Mouse (Mus musculus) embryonic fibroblast, embryonic 13.5 days (primary cell): ENCODE measurements around the gene Adgrd1. TPM values are rescaled to one million over a fixed set of nuclear protein-coding genes. Genes with fewer than 3 reads are reported as not detected.

ENCODE experiments used
- H3K27ac ChIP-seq: 2 replicates; pipeline ENCODE4 v1.5.1; 2012; ENCODE audit warnings: low read length, control low read depth, inconsistent platforms; ENCODE audit not compliant: insufficient read depth
- H3K4me1 ChIP-seq: 2 replicates; pipeline ENCODE4 v1.6.1; 2011; ENCODE audit warnings: low read length; ENCODE audit not compliant: control insufficient read depth, insufficient read depth
- H3K4me3 ChIP-seq: 2 replicates; pipeline ENCODE4 v1.5.1; 2011; ENCODE audit warnings: mild to moderate bottlenecking, control low read depth, low read length; ENCODE audit not compliant: insufficient read depth
- CTCF ChIP-seq: IDR thresholded peaks from 2 replicates; pipeline ENCODE4 v1.5.1; 2011; ENCODE audit warnings: mild to moderate bottlenecking, control low read depth, low read length, moderate library complexity, borderline replicate concordance; ENCODE audit not compliant: insufficient read depth
- POLR2A ChIP-seq: IDR thresholded peaks from 2 replicates; pipeline ENCODE4 v1.6.1; 2011; ENCODE audit warnings: low read depth, mild to moderate bottlenecking, control low read depth, low read length, moderate library complexity
- polyA plus RNA-seq: library from polyadenylated mRNA; stranded (reverse); fragments of >200 nt; gene quantifications from 2 replicates; pipeline ENCODE4 v1.2.4, GENCODE M21; 2011; ENCODE audit warnings: low read depth; ENCODE audit not compliant: missing spikeins, insufficient read length

The Adgrd1 gene
- polyA plus RNA-seq, 1 experiment, result 2.5 TPM

GRCm38 (mm10) chr5:129169567-129169966, 73.0 kb downstream of the Adgrd1 start:
- Histone ChIP-seq H3K4me1 (peaks cover 2% of the 10 kb centered on the region), H3K27ac (no peak overlapping the region)

GRCm38 (mm10) chr5:129172533-129172932, 76.0 kb downstream of the Adgrd1 start:
- no peak for TF ChIP-seq POLR2A
- no peak for TF ChIP-seq CTCF
- H3K27ac ChIP-seq, result no peak overlapping the region
- H3K4me1 ChIP-seq, result no peaks in the 10 kb centered on the region
- no peak overlapping the region for H3K4me3 ChIP-seq

More at GRCm38 (mm10) chr5:129169567-129169966, 73.0 kb downstream of the Adgrd1 start:
- H3K4me3 ChIP-seq, result no peak overlapping the region
- TF ChIP-seq POLR2A (no peak), CTCF (no peak)

GRCm38 (mm10) chr5:129175925-129176324, 79.4 kb downstream of the Adgrd1 start:
- H3K27ac ChIP-seq, result no peak overlapping the region
- H3K4me1 ChIP-seq, result no peaks in the 10 kb centered on the region
- H3K4me3 ChIP-seq, result no peak overlapping the region
- TF ChIP-seq CTCF (no peak), POLR2A (no peak)

- Histone ChIP-seq H3K4me3 (no peak overlapping the region), H3K4me1 (no peaks in the 10 kb centered on the region), H3K27ac (no peak overlapping the region)
- no peak for TF ChIP-seq POLR2A
- TF ChIP-seq CTCF, result peak; percentile 100
Observed at GRCm38 (mm10) chr5:129177697-129178511, 81.4 kb downstream of the Adgrd1 start.

- TF ChIP-seq CTCF, result no peak
- TF ChIP-seq POLR2A, result no peak
- Histone ChIP-seq H3K27ac (no peak overlapping the region), H3K4me3 (no peak overlapping the region), H3K4me1 (no peaks in the 10 kb centered on the region)
Observed at GRCm38 (mm10) chr5:129179356-129179755, 82.8 kb downstream of the Adgrd1 start.

- Histone ChIP-seq H3K4me1 (no peaks in the 10 kb centered on the region), H3K27ac (no peak overlapping the region), H3K4me3 (no peak overlapping the region)
- TF ChIP-seq POLR2A (no peak), CTCF (no peak)
Observed at GRCm38 (mm10) chr5:129179995-129180714, 83.6 kb downstream of the Adgrd1 start.

GRCm38 (mm10) chr5:129180715-129181228, 84.2 kb downstream of the Adgrd1 start:
- H3K4me1 ChIP-seq, result no peaks in the 10 kb centered on the region
- H3K27ac ChIP-seq, result no peak overlapping the region
- no peak for TF ChIP-seq CTCF
- TF ChIP-seq POLR2A, result no peak
- no peak overlapping the region for H3K4me3 ChIP-seq

GRCm38 (mm10) chr5:129181450-129181849, 84.9 kb downstream of the Adgrd1 start:
- Histone ChIP-seq H3K27ac (no peak overlapping the region), H3K4me1 (no peaks in the 10 kb centered on the region), H3K4me3 (no peak overlapping the region)
- TF ChIP-seq POLR2A (no peak), CTCF (no peak)

- Histone ChIP-seq H3K27ac (no peak overlapping the region), H3K4me3 (no peak overlapping the region), H3K4me1 (no peaks in the 10 kb centered on the region)
- no peak for TF ChIP-seq POLR2A
- TF ChIP-seq CTCF, result no peak
Observed at GRCm38 (mm10) chr5:129182554-129182953, 86.0 kb downstream of the Adgrd1 start.
